Mouse (Mus musculus) frontal cortex, postnatal 36 days (tissue): ENCODE data around the gene Tep1.
"Not testable (repeated sequence)": the region's sequence is repeated elsewhere in the genome, so short reads cannot be mapped to it uniquely, and the experiment has no call there.

Experiments
- DNase-seq, 2 experiments: peaks; one replicate each; pipeline ENCODE4 v3.0.0; 2022; ENCODE audit warnings: low spot score in 2 of 2

The Tep1 gene

DNA sequence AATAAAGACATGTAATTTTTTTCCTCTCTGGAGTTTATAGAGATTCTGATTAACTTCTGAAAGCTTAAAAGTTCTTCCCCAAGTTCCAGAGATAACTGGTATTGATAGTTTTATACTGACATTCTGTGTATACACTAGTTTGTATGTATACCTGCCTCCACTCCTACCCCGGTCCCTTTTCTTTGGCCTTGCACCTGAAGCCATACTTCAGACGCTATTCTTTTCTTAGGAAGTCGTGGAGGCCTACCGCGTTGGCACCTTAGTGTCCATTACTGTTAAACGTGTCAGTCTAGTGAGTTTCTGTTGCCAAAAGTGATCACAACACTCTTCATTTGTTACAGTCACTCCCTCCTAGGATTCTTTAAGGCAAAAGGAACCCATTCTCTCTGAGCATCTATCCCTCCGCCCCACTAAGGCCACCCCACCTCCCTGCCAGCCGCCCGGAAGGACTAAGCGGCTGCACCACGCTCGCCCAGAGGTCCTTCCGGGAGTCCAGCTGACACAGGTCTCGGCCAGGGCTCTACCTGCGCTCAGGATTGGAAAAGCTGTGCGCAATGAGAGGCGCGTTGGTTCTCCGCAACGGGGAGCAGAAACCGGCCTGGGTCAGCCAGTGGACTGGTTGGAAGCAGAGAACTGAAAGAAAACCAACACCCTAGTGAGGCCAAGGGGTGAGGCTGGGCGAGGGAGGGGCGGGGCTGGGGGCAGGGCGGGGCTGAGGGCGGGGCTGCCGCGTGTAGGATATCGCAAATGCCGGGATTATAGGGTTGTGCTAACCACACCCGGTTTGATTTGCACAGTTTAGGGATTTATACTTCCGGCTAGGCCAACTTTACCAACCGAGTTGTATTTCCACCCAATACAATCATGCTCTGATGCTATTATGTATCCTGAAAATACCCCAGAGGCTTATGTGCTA, at the start of gene Tep1:
Tep1 (minus strand) TSS at position 672 of the 916 bp plus-strand sequence.
- peak; percentile 53 to 55 for DNase-seq

DNA sequence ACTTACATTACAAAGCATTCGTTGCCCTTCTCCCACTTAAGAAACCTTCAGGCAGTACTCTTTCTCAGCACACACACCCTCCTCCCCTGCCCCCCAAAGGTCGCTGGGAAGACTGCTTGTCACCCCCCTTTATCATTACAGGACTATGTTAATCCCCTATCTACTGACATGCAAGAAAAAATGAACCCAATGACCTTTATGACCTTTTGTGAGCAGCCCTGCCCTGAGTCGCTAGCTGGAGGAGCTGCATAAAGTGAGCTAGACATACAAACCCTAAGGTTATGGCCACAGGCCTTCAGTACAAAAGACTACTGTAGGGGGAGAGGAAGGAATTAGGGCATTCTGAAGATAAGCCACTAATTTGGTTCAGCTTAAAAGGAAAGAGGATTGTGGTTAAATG, 41.0 kb upstream of the Tep1 start:
- no peak for DNase-seq

DNA sequence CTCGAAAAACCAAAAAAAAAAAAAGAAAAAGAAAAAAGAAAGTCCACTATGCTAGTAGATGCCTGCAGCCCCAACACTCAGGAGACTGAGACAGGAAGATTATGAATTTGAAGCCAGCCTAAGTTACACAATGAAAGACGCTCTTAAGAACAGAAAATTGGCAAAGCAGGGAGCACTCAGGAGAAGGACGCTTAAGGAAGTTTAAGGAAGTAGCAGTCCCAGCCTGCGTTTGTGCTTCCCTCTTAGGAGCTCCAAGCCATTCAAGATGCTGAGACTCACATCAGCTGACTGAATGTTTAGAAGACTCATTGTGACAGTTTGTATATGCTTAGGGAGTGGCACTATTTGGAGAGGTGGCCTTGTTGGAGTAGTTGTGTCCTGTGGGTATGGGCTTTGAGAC, 37.8 kb upstream of the Tep1 start:
- DNase-seq = no peak

DNA sequence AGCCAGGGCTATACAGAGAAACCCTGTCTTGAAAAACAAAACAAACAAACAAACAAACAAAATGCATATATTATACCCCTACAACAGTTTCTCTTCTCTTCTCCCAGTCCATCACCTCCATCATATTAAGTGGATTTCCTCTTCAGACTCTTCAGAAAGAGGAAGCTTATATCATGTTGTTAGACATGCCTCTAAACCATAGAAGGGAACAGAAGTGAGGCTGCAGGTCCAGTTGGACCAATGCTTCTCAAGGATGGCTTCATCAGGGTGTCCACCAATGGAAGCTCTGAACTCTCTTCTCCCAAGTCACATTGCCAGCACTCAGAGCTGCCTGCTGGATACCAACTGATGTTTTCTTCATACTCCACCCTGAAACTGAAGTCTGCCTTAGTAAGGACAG, 35.0 kb upstream of the Tep1 start:
- not testable (repeated sequence) for DNase-seq

DNA sequence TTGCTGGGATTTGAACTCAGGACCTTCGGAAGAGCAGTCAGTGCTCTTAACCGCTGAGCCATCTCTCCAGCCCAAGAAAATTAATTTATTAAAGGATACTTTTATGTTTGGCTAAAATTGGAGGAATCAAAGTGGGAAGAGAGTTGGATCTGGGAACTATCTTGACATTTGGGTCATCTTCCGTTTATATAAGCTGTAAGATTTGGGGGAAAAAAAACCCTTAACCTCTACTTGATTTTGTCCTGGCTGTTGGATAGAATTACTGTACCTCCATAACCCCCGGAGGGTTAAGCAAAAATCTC, 34.4 kb upstream of the Tep1 start:
- DNase-seq = no peak

DNA sequence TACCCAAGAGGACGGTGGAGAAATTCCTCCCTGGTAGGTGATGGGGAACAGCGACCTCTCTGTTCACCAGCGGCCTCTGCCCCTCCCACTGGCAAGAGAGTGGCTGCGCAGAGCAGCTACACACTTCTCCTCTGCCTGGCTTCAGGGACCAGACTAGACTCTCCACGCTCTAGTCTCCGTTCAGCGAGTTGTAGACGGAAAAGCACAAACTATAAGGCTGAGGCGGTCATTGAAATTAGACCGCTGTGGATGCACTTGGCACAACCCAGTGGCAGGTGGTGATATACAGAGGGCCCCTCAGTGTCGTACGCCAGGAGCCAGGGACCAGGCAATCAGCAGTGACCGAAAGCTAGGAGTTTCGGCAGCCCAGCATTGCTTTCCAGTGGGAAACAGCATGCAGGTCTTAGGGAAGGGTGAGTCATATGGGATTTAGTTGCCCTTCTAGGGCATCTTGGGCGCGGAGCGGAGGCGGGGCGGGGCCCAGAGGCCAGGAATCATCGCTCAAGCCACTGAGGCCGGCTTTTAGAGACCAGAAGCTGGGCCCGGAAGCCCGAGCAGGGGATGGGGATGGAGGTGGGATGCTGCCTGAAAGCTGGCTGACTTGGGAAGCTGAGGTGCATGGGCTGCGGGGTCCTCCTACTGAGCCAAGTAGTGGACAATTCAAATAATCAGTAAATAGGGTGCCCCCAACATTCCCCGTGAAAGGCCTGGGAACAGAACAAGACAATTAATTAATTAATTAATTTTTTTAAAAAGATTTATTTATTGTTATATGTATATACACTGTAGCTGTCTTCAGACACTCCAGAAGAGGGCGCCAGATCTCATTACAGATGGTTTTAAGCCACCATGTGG, 33.8 kb upstream of the Tep1 start:
- no peak for DNase-seq

DNA sequence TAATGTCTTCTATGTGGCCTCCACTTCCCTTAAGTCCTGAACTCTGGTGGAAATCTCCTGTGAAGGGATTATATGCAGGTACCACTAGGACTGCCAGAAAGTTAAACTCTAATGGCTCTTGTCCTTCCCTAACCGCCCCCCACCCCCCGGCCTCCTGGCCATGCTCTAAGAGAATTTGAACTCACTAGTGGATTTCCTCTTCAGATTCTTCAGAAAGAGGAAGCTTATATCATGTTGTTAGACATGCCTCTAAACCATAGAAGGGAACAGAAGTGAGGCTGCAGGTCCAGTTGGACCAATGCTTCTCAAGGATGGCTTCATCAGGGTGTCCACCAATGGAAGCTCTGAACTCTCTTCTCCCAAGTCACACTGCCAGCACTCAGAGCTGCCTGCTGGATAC, 27.6 kb upstream of the Tep1 start:
- not testable (repeated sequence) for DNase-seq

DNA sequence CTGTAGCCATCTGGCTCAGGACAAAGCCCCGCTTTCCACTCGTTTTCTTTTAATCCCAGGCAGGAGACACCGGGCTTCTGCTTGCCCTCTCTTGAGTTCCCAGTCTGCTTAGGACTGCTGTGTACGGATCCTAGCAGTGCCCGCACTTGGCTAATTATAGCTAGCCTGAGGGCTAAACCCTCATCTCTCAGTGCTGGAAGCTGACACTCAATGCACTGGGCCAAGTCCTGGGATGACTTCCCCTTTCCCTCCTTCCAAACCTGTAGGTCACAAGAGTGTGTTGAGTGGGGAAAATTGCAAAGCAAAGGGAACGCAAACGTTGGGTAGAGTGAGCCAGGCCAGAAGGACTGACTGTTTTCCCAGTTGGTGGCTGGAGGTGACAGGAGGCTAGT, 27.0 kb upstream of the Tep1 start, which contains the start of gene Klhl33:
Klhl33 (minus strand) TSS at position 134 of the 392 bp plus-strand sequence.
- no peak for DNase-seq

DNA sequence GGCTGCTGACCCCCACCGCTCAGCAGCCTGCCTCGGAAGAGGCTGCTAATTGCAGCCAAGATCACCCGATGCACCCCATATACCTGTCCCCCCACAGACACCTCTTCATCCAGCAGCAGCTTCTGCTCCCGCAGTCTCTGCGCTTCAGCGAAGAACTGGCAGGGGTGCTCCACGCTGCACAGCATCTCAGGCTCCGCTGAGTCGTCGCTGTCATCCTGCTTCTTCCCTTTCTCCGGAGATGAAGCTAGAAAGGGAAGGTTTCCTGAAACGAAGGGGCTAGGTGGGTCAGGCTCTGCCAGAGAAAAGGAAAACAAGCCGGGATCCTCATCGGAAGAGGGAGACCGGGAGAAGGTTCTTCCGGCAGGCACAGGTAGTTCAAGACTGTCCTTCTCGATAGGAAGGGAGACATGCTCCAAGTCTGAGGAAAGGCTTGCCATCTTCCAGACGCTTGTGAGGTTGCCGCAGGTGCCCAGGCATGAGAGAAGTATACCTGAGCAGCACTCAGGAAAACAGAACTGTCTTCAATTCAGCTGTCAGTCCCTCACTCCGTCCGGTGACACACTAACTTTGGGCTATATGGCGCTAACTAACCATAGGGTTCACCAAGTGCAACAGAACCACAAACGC, 26.5 kb upstream of the Tep1 start:
- DNase-seq = peak in 1 of 2 experiments; percentile 44

DNA sequence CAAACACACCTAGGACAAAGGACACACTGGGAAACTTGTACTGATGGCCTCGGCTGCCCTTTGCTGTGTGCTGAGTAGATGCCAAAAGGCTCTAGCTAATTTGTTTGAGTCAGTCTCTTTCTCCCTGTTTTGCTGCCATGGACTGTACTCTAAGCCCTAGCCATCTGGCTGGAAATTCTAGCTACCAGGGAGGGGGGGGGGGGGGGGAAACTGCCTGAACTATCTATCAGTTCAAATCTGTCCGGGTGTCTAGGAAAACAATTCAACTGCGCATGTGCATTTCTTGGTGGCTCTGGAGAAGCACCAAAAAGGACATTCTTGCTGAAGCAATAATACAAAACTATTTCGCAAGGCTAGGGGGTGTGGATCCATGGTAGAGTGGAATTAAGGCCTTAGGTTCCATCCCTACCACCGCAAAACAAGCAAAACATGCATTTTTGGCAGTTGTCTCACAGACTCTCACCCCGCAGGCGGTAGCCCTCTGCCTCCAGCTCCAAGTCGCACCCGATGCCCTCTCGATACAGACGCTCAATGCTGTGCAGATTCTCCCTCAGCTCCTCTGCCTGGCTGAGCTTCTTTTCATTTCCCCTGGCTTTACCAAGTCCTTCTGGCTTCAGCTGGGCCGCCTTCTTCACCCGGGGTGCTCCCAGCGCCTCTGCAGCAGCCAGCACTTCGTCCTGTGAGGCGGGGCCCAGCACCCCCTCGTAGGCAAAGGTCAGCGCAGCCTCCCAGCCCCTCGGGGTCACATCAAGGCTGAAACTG, 25.8 kb upstream of the Tep1 start:
- DNase-seq = peak; percentile 43 to 49

DNA sequence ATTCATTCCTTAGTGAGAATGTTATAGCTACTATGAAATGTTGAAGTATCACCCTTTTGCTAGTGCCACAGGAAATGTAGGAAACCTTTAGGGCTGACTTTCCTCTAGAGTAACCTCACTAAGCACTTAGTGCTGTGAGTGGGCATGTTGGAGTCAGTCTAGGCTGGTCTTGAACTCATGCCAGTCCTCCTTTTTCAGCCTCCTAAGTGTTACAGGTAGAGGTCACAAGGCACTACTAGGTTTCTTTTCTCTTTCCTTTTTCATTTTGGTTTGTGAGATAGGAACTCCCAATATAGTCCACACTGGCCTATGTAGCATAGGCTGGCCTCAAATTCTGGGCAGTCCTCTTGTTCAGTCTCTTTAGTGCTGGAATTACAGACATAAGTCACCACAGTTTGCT, 25.0 kb upstream of the Tep1 start:
- DNase-seq = no peak

DNA sequence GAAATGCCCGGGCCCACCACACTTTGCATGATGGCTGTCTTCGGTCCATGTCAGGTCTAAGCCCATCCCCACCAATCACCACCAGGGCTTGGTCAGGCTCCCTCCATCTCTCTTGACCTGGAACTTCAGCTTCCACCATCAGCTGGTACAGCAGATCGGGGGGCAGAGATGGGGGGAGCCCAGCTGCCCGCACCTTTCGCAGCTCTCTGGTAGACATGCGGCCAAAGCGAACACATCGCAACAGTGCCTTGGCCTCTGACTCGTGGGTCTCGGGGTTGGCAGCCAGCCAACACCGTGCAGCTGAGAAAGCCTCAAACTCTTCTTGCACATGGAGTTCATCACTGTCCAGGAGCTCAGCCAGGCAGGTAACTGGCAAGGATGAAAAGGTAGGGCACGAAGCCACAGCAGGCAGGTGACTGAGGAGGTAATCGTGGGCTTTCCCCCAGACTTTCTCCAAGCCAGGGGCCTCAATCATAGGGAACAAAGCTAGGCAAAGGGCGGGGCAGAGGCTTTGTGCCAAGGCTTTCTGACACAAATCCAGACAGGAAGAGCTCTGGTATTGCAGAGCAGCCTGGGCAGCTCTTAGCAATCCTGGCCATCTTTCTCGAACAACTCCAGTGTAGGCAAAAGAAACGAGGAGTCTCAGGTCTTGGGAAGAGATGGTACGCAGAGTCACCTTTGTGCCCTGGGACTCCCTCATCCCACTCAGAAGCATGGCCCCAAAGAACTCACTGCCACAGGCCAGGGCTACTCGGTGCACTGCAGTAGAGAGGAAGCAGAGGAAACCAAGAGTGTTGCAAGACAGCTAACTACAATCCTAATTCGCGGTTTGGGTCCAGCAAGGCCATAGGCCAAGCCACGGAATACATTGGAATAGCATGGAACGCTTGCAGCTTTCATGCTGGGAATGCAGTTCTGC, 22.4 kb upstream of the Tep1 start:
- no peak for DNase-seq

DNA sequence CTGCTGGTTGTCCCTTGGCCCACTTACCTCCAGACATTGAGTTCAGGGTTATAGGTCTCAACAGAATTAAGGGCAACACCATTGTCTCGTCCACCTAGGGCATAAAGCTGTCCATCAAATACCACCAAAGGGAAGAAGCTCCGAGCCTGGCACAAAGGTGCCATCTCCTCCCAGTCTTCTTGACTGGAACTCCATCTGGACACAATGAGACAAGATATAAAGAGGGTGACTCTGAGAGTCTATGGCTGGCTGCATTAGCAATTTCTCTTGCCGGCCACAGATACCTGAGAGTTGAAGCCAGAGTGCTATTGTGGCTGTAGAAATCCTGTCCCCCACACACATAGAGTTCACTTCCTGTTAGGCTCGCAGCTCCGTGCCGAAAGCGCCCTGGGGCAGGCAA, 21.7 kb upstream of the Tep1 start:
- DNase-seq = no peak

DNA sequence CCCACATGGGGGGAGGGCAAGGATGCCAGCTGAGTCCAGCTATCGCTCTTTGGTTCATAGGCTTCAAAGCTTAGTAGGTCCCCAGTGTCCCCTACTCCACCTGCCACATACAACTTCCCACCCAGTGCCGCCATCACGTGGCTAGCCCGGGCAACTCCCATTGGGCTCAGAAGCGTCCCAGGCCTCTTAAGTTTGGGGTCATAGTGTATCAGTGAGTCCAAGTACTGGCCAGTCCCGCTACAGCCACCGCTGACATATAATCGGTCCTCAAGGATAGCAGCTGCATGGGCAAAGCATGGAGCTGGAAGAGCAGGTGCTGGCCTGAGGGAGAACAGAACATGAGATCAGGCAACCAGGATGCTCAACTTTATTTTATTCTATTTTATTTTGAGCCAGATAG, 21.3 kb upstream of the Tep1 start:
- no peak for DNase-seq

DNA sequence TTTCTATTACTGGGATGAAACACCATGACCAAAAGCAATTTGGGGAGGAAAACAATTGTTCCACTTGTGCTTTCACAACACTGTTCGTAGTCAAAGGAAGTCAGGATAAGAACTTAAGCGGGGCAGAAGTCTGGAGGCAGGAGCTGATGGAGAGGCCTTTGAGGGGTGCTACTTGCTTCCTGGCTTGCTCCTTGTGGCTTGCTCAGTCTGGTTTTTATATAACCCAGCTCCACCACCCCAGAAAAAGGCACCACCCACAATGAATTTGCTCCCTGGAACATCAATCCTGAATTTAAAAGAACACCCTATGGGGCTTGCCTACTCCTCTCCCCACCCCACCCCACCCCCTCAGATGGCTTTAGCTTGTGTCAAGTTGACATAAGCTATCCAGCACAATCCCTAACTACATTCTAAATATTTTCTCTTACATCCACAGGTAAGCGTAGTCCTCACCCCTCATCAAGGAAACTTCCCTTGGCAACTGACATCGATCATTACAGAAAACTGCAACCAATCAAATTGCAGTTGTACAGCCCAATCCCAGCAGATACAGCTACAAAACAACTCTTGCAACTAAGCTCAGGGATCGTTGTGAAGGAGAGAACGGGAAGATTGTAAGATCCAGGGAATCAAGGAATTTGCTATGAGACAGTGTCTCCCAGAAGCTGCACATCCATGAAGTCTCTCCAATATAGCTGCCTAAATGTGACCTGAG, 6.0 kb upstream of the Tep1 start:
- DNase-seq = peak; percentile 29 to 47

DNA sequence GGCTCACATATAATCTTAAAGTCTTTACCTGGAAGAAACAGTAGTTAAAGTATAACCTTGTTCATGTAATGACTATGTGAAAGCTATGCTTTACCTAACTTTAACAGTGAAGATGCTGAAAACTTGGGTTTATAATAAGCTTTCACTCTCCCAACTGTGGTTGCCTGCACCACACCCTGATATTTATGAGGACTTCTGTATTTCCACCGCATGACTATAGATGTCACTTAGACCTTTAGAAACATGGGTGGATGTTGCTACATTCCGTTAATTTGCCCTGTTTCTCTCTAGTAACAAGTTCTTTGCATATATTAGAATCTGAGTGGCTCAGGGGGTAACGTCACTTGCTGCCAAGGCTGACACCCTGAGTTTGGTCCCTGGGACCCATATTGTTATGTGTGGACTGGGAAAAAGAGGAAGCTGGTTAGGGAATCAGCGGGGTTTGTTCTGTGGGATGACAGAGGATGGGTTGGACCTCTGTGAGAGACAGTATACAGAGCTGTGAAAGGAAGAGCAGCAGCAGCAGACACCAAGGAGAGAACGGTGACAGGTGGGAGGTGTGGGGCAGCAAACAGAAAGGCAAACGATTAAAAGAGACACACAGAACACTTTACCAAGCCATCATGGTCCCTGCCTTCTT, 5.4 kb upstream of the Tep1 start:
- DNase-seq = peak in 1 of 2 experiments; percentile 3

DNA sequence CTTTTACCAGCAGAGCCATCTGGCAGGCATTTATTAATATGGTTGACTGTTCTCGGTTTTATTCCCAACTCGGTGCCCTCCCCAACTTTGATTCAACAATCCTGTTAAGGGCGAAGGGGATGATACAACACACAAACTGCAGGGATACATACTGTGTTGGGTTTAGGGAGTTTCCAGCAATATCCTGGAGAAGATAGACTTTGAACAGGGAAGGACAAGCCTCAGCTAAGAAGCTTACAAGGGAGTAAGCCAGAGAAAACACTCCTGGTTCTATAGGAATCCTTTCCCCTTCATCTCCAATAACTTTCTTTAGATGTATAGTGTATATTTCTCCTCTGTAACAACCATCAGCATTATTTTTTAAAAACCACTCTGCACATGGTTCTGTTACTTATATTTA, 4.8 kb upstream of the Tep1 start:
- no peak for DNase-seq

DNA sequence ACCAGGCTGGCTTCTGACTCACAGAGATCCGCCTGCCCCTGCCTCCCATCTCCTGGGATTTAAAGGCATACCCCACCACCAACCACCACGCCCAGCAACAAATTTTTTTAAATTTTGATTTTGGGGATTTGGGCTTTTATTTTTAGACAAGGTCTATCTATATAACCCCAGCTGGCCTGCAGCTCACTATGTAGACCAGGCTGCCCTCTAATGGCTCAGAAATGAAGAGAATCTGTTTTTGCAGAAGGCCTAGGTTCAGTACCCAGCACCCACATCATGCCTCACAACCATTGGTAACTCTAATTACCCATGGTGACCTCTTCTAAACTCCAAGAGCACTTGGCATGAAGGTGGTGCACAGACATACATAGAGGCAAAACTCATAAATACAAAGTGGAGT, 924 bp upstream of the Tep1 start:
- no peak for DNase-seq

DNA sequence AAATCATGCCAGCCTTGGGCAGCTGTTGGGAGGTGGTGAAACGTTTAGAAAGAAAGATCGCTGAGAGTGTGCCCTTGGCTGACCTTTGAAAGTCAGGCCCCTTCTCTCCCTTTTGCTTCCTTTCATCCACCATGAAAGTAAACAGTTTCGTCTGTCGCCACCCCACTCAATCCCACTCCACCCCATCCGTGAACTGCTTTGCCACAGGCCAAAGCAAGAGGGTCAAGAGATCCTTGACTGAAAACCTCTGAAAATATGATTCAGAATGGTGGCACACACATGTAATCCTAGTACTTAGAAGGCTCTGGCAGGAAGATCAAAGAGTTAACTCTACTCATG, 414 bp upstream of the Tep1 start:
- DNase-seq = peak in 1 of 2 experiments; percentile 8

DNA sequence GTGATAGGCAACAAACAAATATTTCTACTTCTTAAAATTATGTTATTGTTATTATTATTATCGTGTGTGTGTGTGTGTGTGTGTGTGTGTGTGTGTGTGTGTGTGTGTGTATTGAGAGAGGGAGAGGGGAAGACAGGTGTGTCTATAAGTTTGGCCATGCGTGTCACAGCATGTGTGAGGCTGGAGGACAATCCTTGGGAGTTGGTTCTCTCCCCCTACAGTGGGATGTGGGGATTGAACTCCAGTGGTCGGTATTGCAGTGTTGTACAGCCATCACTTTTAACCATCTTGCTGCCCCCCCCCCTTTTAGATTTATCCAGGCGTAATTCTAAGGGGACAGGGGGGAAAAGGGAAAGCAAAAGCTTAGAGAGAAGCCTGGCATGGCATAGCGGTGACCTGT, 1.7 kb downstream of the Tep1 start:
- DNase-seq = no peak
